Mouse (Mus musculus) stomach, embryonic 15.5 days (tissue): Measurements from ENCODE around the gene Zfp53. TPM values are rescaled to one million over a fixed set of nuclear protein-coding genes. Genes with fewer than 3 reads are reported as not detected.
"Not testable (repeated sequence)": the region's sequence is repeated elsewhere in the genome, so short reads cannot be mapped to it uniquely, and the experiment has no call there.

Source experiments
- ATAC-seq: fragments of 200-750 bp; cut with Nextera tagmentation; 2 replicates; pipeline ENCODE4 v1.8.0; 2017; ENCODE audit warnings: low read depth, moderate number of reproducible peaks, moderate TSS enrichment; ENCODE audit not compliant: insufficient read depth, low FRiP score
- H3K27ac ChIP-seq: fragments of 300-500 bp; sonication (generic); 2 replicates; pipeline ENCODE4 v1.5.1; 2015; ENCODE audit warnings: mild to moderate bottlenecking, inconsistent platforms
- H3K27me3 ChIP-seq: fragments of 300-500 bp; sonication (generic); replicated peaks from 2 replicates; pipeline ENCODE4 v1.6.1; 2015; ENCODE audit warnings: inconsistent platforms
- H3K36me3 ChIP-seq: fragments of 300-500 bp; sonication (generic); 2 replicates; pipeline ENCODE4 v1.6.1; 2015; ENCODE audit warnings: inconsistent platforms
- H3K4me1 ChIP-seq: fragments of 300-500 bp; sonication (generic); 2 replicates; pipeline ENCODE4 v1.6.1; 2015; ENCODE audit warnings: inconsistent platforms
- H3K4me2 ChIP-seq: fragments of 300-500 bp; sonication (generic); 2 replicates; pipeline ENCODE4 v1.6.1; 2015; ENCODE audit warnings: mild to moderate bottlenecking, inconsistent platforms
- H3K4me3 ChIP-seq: fragments of 300-500 bp; sonication (generic); replicated peaks from 2 replicates; pipeline ENCODE4 v1.5.1; 2015; ENCODE audit warnings: inconsistent platforms
- H3K9ac ChIP-seq: fragments of 300-500 bp; sonication (generic); 2 replicates; pipeline ENCODE4 v1.6.1; 2015; ENCODE audit warnings: inconsistent platforms
- H3K9me3 ChIP-seq: fragments of 300-500 bp; sonication (generic); 2 replicates; pipeline ENCODE4 v1.6.1; 2016; ENCODE audit warnings: inconsistent platforms
- WGBS: fragments of 180-500 bp; shearing (Covaris S2); methylation state at CpG from one replicate; pipeline ENCODE4 v1.1.7; 2015; 5-methylcytosine and 5-hydroxymethylcytosine counted together
- polyA plus RNA-seq: library from polyadenylated mRNA; unstranded; fragments of >200 nt; fragmentation: Nextera tagmentation; extraction: Ambion mirVana; gene quantifications from 2 replicates; pipeline ENCODE4 v1.2.1, GENCODE M21; 2015

Gene Zfp53
- 13.4 and 13.5 TPM in 2 replicates for polyA plus RNA-seq

DNA sequence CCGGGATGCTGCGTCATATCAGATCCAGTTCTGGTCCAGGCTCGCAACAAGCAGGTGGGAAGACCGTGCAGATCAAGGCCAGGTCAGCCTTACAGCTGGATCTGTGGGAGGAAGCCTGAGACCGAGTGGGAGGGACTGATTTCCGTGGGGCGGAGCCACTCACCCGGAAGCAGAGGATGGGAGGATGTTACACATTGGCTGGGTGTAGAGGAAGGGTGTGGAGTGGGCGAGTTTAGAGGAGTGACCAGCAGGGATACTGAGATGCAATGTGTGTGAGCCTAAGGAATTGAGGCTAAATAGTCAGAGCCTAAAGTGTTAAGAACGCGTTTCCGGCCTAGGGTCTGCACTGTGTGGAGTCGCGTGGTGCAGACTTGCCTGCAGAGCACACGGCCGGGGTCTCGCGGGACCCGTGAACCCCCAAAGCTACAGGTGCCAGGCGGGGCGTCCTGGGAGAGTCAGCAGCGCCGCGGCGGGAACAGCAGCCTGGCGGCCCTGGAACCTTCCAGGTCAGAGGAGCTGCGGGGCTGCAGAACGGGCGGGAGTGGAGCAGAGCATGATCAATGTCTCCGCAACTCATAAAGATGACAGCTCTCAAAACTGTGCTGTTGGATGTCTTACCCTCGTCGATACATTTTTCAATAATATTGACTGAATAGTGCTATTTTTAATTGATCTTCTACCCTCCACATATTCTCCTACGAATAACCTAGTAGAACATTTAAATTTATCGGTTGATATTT lies at the start of gene Zfp53:
Gene Zfp53, plus strand, starts transcription at position 239 of the 740 bp plus-strand sequence.
- peak; percentile 100 for ATAC-seq
- H3K9me3 ChIP-seq: no peaks in the 10 kb centered on the region
- peak within 1 kb of the TSS; percentile 65 for H3K9ac ChIP-seq
- H3K4me2 ChIP-seq: peak within 1 kb of the TSS; percentile 70
- H3K27ac ChIP-seq: peak within 1 kb of the TSS; percentile 90
- no peaks in the 10 kb centered on the region for H3K27me3 ChIP-seq
- H3K36me3 ChIP-seq: peaks cover 4% of the 10 kb centered on the region; the same call in 1 of the 2 replicates
- peak within 1 kb of the TSS; percentile 94 for H3K4me3 ChIP-seq
- H3K4me1 ChIP-seq: no peaks in the 10 kb centered on the region
- WGBS: under 1% methylated on average over 34 of the region's 34 CpGs

GRCm38 (mm10) chr17:21449669-21450068 lies 39.1 kb upstream of the Zfp53 start:
- 1% methylated on average over 3 of the region's 3 CpGs for WGBS
- H3K27ac ChIP-seq: peak overlapping the region; percentile 98
- no peaks in the 10 kb centered on the region for H3K9me3 ChIP-seq
- peak; percentile 69; the same call in 1 of the 2 replicates for ATAC-seq
- peak overlapping the region; percentile 55 for H3K4me2 ChIP-seq
- peaks cover 4% of the 10 kb centered on the region; the same call in 1 of the 2 replicates for H3K4me1 ChIP-seq
- H3K4me3 ChIP-seq: peak overlapping the region; percentile 77
- H3K36me3 ChIP-seq: no peaks in the 10 kb centered on the region
- H3K9ac ChIP-seq: no peak overlapping the region
- H3K27me3 ChIP-seq: no peaks in the 10 kb centered on the region

DNA sequence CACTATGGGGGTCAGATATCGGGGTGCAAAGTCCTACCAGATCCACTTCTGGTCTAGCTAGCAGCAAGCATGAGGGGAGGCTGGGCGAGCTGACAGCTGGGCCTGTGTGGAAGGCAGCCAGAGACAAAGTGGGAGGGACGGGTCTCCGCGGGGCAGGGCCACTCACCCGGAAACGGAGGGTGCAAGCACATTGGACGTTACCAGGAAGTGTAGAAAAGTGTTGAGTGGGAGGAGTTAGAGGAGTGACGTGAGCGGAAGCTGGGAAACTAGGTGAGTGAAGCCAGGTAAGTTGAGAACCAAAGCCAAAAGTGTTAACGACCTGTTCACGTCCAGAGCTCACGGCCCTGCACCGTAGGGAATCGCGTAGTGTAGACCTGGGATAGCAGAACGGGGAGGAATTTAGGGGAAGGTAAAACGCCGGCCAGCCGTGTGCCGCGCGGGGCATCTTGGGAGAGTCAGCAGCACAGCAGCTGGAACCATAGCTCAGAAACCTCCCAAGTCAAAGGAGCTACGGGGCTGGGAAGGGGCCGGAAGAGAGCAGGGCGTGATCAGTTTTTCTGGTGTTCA lies 38.6 kb upstream of the Zfp53 start, which contains the start of gene Zfp51:
Gene Zfp51, plus strand, starts transcription at position 237 of the 567 bp plus-strand sequence.
- peak within 1 kb of the TSS; percentile 77 for H3K4me3 ChIP-seq
- H3K36me3 ChIP-seq: no peaks in the 10 kb centered on the region
- H3K9ac ChIP-seq: peak within 1 kb of the TSS; percentile 46
- peak; percentile 100 for ATAC-seq
- H3K4me1 ChIP-seq: peaks cover 4% of the 10 kb centered on the region; the same call in 1 of the 2 replicates
- under 1% methylated on average over 26 of the region's 26 CpGs for WGBS
- no peaks in the 10 kb centered on the region for H3K27me3 ChIP-seq
- H3K27ac ChIP-seq: peak within 1 kb of the TSS; percentile 98
- H3K4me2 ChIP-seq: peak within 1 kb of the TSS; percentile 55
- H3K9me3 ChIP-seq: no peaks in the 10 kb centered on the region

- no peak overlapping the region for H3K27ac ChIP-seq
- H3K4me1 ChIP-seq: no peaks in the 10 kb centered on the region
- H3K27me3 ChIP-seq: no peaks in the 10 kb centered on the region
- no peak overlapping the region for H3K9ac ChIP-seq
- no peaks in the 10 kb centered on the region for H3K9me3 ChIP-seq
- WGBS: 96% methylated on average over 5 of the region's 5 CpGs
- H3K4me3 ChIP-seq: no peak overlapping the region
- ATAC-seq: no peak
- peaks cover 15% of the 10 kb centered on the region for H3K36me3 ChIP-seq
- no peak overlapping the region for H3K4me2 ChIP-seq
Measured at GRCm38 (mm10) chr17:21463550-21463949, 25.2 kb upstream of the Zfp53 start.

DNA sequence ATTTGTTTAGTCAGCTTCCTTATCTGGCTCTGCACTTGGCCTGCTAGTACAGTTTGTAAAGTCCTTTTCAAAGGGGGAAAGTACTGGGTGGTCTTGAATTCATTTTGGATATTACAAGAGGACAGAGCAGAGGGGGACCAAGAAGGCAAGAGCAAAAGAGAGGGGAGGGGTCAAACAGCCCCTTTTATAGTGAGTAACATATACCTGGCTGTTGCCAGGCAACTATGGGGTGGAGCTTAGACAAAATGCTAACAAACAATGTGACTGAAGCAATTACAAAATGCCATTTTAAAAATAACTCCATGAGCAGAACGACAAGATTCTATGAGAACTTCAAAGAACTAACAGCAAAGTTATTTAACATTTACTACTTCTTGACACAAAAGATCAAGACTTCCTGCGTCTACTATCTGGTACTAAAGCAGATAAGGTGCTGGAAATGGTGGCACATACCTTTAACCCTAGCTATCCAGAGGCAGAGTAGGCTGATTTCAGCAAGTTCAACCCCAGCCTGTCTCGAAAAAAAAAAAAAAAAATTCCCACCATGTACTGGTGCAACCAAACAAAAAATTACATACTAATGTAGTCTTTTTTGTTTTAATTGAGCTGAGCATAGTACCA lies 16.7 kb upstream of the Zfp53 start:
- Histone ChIP-seq H3K27me3 (no peaks in the 10 kb centered on the region), H3K36me3 (no peaks in the 10 kb centered on the region), H3K9me3 (no peaks in the 10 kb centered on the region), H3K4me2 (no peak overlapping the region), H3K27ac (no peak overlapping the region), H3K4me1 (peaks cover 9% of the 10 kb centered on the region; the same call in 1 of the 2 replicates), H3K9ac (no peak overlapping the region), H3K4me3 (no peak overlapping the region)
- 48% methylated on average over 3 of the region's 3 CpGs for WGBS
- no peak for ATAC-seq

DNA sequence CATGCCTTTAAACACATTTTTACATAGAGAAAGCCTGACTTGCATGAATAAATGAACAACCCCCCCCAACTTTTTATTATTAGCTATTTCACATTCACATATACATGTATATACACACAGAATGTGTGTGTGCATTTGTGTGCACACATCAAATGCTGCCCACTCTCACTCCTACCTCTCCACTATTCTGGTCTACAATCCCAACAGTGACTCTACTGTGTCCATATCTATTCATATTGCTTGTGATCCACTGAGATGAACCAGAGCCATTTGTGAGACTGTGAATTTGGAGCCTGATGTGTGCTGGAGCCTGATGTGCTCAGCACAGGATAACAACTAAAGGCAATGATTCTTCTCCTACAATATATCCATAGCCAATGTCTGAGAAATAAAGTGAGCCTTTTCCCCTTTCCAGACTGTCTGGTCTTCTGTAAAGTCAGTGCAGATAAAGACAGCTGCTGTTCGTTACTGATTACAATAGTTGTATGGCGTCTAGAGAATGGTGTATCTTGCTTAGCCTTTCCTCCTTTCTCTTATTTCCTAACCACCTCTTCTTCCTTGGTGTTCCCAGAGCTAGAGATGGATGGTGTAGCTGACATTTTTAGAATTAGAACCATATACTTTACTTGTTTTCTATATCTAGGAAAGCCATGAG lies 16.0 kb upstream of the Zfp53 start:
- peak overlapping the region; percentile 26; the same call in 1 of the 2 replicates for H3K27ac ChIP-seq
- H3K4me1 ChIP-seq: peaks cover 9% of the 10 kb centered on the region; the same call in 1 of the 2 replicates
- peak; percentile 47; the same call in 1 of the 2 replicates for ATAC-seq
- WGBS: 40% methylated on average over 2 of the region's 2 CpGs
- no peak overlapping the region for H3K9ac ChIP-seq
- H3K36me3 ChIP-seq: no peaks in the 10 kb centered on the region
- H3K27me3 ChIP-seq: no peaks in the 10 kb centered on the region
- H3K4me3 ChIP-seq: no peak overlapping the region
- H3K9me3 ChIP-seq: no peaks in the 10 kb centered on the region
- peak overlapping the region; percentile 27 for H3K4me2 ChIP-seq

DNA sequence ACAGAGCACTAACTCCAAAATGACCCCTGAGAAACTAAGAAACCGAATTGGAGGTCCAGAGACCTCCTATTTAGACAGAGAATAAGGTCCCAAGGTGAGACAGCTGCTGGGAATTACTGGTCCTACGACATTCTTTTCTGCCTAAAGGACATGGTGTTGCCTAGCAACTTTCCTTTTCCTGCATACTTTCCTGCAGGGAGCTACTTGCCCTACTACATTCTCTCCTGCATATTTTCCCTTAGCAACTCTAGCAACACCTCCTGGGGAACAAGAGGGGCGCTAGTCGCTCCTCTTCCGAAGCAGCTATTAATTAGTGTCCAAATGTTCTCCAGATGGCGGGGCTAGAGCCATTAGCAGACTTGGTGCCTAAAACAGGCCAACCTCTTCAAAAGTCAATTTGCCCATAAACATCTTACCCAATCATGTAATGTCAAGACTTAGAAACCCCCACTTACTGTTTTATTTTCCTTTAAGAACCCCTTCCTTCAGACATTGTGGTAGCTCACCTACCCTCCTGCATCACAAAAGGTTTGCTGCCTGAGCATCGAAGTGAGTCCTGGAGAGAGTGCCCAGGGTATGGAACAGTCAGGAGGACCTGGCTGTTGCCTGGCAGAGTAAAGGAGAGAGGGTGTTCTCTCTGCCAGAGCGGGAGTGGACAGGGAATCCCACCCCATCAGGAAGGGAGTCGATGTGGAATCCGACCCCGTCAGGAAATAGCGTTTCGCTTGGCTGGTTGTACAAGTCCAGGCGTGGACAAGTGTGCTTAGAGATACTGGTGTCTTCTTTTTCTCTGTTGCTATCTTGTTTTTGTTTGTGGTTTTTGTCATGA lies 15.2 kb upstream of the Zfp53 start:
- no peak overlapping the region for H3K4me3 ChIP-seq
- peak overlapping the region; percentile 27 for H3K4me2 ChIP-seq

GRCm38 (mm10) chr17:21474729-21475128 lies 14.1 kb upstream of the Zfp53 start:
- not testable (repeated sequence) for H3K27ac ChIP-seq, H3K4me1 ChIP-seq, H3K9ac ChIP-seq, H3K27me3 ChIP-seq, H3K9me3 ChIP-seq, H3K36me3 ChIP-seq, ATAC-seq, H3K4me3 ChIP-seq
- peak overlapping the region; percentile 40; the same call in 1 of the 2 replicates for H3K4me2 ChIP-seq
- 4% methylated on average over 10 of the region's 10 CpGs for WGBS

More for the DNA sequence above, 15.2 kb upstream of the Zfp53 start:
- Histone ChIP-seq H3K9ac (no peak overlapping the region), H3K9me3 (no peaks in the 10 kb centered on the region), H3K27me3 (no peaks in the 10 kb centered on the region), H3K36me3 (no peaks in the 10 kb centered on the region), H3K27ac (peak overlapping the region; percentile 26; the same call in 1 of the 2 replicates), H3K4me1 (peaks cover 9% of the 10 kb centered on the region; the same call in 1 of the 2 replicates)
- peak; percentile 84 for ATAC-seq
- WGBS: 23% methylated on average over 14 of the region's 14 CpGs

GRCm38 (mm10) chr17:21475290-21475689 lies 13.5 kb upstream of the Zfp53 start:
- H3K9ac ChIP-seq, H3K4me2 ChIP-seq, H3K36me3 ChIP-seq, H3K4me1 ChIP-seq, ATAC-seq, H3K27me3 ChIP-seq, H3K27ac ChIP-seq, H3K4me3 ChIP-seq, H3K9me3 ChIP-seq: not testable (repeated sequence)
- 55% methylated on average over 1 of the region's 1 CpGs for WGBS

DNA sequence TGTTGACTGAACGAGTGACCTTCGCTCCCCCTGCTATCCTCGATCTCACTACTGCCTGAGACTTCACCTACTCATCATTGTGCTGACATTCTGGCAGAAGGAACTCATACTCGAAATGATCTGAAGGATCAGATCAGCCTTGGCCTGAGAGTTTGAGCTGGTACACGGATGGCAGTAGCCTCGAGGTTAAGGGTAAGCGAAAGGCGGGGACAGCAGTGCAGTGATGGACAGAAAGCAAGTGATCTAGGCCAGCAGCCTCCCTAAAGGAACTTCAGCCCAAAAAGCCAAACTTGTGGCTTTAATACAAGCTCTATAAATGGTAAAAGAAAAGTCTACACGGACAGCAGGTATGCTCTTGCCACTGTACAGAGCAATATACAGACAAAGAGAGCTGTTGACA lies 12.4 kb upstream of the Zfp53 start:
- ATAC-seq, H3K4me2 ChIP-seq, H3K4me1 ChIP-seq, H3K9ac ChIP-seq, H3K36me3 ChIP-seq, H3K27me3 ChIP-seq, H3K9me3 ChIP-seq, H3K27ac ChIP-seq, H3K4me3 ChIP-seq: not testable (repeated sequence)
- WGBS: 64% methylated on average over 5 of the region's 9 CpGs
